Mouse (Mus musculus): Measurements from ENCODE around the gene Fuk. TPM values are rescaled to one million over a fixed set of nuclear protein-coding genes. Genes with fewer than 3 reads are reported as not detected.
"Not testable (repeated sequence)": the region's sequence is repeated elsewhere in the genome, so short reads cannot be mapped to it uniquely, and the experiment has no call there.

The Fuk gene
- polyA plus RNA-seq, 1 experiment from 2014 or later, result 13.3 TPM

GRCm38 (mm10) chr8:110892913-110893312 is 9.4 kb downstream of the Fuk start:
- Histone ChIP-seq H3K27me3 (no peaks in the 10 kb centered on the region), H3K4me3 (replicated peaks) (no peak overlapping the region), H3K27ac (no peak overlapping the region), H3K36me3 (peaks cover 34% of the 10 kb centered on the region), H3K9me3 (replicated peaks) (no peaks in the 10 kb centered on the region), H3K9ac (no peak overlapping the region), H3K4me2 (no peak overlapping the region), H3K4me1 (no peaks in the 10 kb centered on the region)
- no peak for ATAC-seq (replicated peaks; ENCODE audit: low FRiP score)
- 95% methylated on average over 2 of the region's 2 CpGs for WGBS

DNA sequence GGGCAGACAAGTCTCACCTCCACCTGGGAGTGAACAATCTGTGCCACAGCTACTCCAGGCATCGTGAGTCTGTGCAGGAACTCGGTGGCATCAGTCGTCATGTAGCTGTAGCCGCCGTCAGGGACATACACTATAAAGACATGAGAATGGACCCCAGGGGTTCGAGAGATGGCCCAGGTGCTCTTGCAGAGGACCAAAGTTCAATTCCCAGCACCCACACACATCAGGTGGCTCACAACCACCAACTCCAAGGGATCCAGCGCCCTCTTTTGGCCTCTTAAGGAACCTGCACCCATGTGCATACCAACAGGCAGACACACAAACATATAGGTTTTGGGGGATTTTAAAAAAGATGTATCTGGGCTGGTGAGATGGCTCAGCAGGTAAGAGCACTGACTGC is 10.2 kb downstream of the Fuk start:
- H3K4me3 ChIP-seq (replicated peaks), result no peak overlapping the region
- no peak overlapping the region for H3K4me2 ChIP-seq
- H3K9ac ChIP-seq, result no peak overlapping the region
- H3K27me3 ChIP-seq, result no peaks in the 10 kb centered on the region
- 88% methylated on average over 7 of the region's 7 CpGs for WGBS
- no peak for ATAC-seq (replicated peaks; ENCODE audit: low FRiP score)
- no peaks in the 10 kb centered on the region for H3K4me1 ChIP-seq
- H3K36me3 ChIP-seq, result peaks cover 40% of the 10 kb centered on the region
- no peaks in the 10 kb centered on the region for H3K9me3 ChIP-seq (replicated peaks)
- H3K27ac ChIP-seq, result no peak overlapping the region

- peaks cover 52% of the 10 kb centered on the region for H3K36me3 ChIP-seq
- no peak overlapping the region for H3K27ac ChIP-seq
- no peak for ATAC-seq (replicated peaks; ENCODE audit: low FRiP score)
- no peaks in the 10 kb centered on the region for H3K4me1 ChIP-seq
- H3K27me3 ChIP-seq, result no peaks in the 10 kb centered on the region
- H3K9me3 ChIP-seq (replicated peaks), result no peaks in the 10 kb centered on the region
- WGBS, result 77% methylated on average over 12 of the region's 12 CpGs
- no peak overlapping the region for H3K4me3 ChIP-seq (replicated peaks)
- H3K4me2 ChIP-seq, result no peak overlapping the region
- no peak overlapping the region for H3K9ac ChIP-seq
Observed at GRCm38 (mm10) chr8:110889904-110890470, 12.3 kb downstream of the Fuk start.

DNA sequence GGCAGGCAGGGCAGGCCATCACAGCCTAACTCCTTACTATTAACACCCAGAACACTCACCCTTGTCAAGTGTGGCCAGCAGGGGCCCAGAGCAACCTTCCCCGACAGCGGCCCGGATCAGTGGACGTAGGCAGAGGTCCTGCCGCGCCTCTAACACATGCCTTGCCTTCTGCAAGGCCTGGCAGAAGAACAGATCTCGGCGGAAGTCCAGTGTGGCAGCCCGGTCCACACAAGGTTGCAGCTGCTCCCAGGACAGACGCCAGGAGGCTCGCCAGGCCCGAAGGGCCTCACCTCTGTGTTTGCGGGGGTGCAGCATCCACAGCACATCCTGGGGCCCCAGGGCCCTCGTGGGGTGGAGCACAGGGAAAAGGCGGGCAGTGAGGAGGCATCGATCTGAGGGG is 13.4 kb downstream of the Fuk start:
- no peaks in the 10 kb centered on the region for H3K4me1 ChIP-seq
- no peak overlapping the region for H3K4me2 ChIP-seq
- no peak overlapping the region for H3K4me3 ChIP-seq (replicated peaks)
- H3K9me3 ChIP-seq (replicated peaks), result no peaks in the 10 kb centered on the region
- WGBS, result 90% methylated on average over 16 of the region's 16 CpGs
- no peak for ATAC-seq (replicated peaks; ENCODE audit: low FRiP score)
- no peaks in the 10 kb centered on the region for H3K27me3 ChIP-seq
- H3K36me3 ChIP-seq, result peaks cover 58% of the 10 kb centered on the region
- H3K27ac ChIP-seq, result no peak overlapping the region
- H3K9ac ChIP-seq, result no peak overlapping the region

- Histone ChIP-seq H3K4me2 (no peak overlapping the region), H3K27me3 (no peaks in the 10 kb centered on the region), H3K4me1 (no peaks in the 10 kb centered on the region), H3K4me3 (replicated peaks) (no peak overlapping the region), H3K36me3 (peaks cover 63% of the 10 kb centered on the region), H3K9me3 (replicated peaks) (no peaks in the 10 kb centered on the region), H3K9ac (no peak overlapping the region), H3K27ac (no peak overlapping the region)
- no peak for ATAC-seq (replicated peaks; ENCODE audit: low FRiP score)
- WGBS, result 91% methylated on average over 8 of the region's 8 CpGs
Observed at GRCm38 (mm10) chr8:110888441-110888840, 13.8 kb downstream of the Fuk start.

DNA sequence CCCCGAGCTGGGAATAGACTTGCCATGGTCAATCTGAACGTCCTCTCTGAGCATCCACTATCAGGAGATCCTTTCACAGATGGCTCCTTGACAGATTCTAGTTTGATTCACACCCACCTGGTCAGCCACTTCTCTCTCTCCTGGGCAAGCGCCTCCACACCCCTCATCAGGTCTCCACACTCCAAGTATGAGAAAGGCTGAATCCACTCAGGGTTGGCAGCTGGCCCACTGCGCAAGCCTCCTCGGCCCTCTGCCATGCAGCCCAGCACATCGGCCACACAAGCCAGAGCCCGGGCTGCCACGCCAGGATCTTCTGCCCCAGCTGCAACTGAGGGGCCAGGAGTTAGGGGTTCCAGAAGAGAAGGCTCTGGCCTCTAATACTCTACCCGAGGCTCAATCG is 14.7 kb downstream of the Fuk start:
- H3K9me3 ChIP-seq (replicated peaks), result no peaks in the 10 kb centered on the region
- H3K27me3 ChIP-seq, result no peaks in the 10 kb centered on the region
- no peak overlapping the region for H3K27ac ChIP-seq
- no peak overlapping the region for H3K9ac ChIP-seq
- WGBS, result 92% methylated on average over 10 of the region's 10 CpGs
- peaks cover 67% of the 10 kb centered on the region for H3K36me3 ChIP-seq
- no peak overlapping the region for H3K4me3 ChIP-seq (replicated peaks)
- H3K4me1 ChIP-seq, result no peaks in the 10 kb centered on the region
- no peak for ATAC-seq (replicated peaks; ENCODE audit: low FRiP score)
- H3K4me2 ChIP-seq, result no peak overlapping the region

DNA sequence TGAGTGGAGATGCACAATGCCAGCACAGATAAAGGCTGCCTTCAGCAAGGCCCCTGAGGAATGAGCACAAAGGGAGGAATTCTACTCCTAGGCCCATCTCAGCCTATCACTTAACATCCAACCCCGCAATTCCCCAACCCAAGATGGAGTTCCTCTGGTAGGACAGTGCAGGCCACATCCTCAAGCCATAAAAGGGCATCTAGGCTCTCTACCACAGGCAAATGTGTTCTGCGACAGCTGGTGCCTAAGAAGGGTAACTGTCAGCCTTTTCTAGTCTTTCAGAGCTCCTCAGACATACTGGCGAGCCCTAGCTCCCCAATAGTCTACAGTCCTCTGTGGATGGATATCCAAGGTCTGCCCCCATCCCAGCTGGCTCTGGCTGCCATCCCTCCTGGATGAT is 15.7 kb downstream of the Fuk start:
- Histone ChIP-seq H3K27ac (no peak overlapping the region), H3K4me1 (no peaks in the 10 kb centered on the region), H3K4me3 (replicated peaks) (no peak overlapping the region), H3K27me3 (no peaks in the 10 kb centered on the region), H3K36me3 (peaks cover 72% of the 10 kb centered on the region), H3K9ac (no peak overlapping the region), H3K4me2 (no peak overlapping the region), H3K9me3 (replicated peaks) (no peaks in the 10 kb centered on the region)
- WGBS, result 84% methylated on average over 3 of the region's 3 CpGs
- no peak for ATAC-seq (replicated peaks; ENCODE audit: low FRiP score)

GRCm38 (mm10) chr8:110883824-110884223 is 18.5 kb downstream of the Fuk start:
- Histone ChIP-seq H3K4me1 (no peaks in the 10 kb centered on the region), H3K36me3 (peaks cover 88% of the 10 kb centered on the region), H3K4me2 (no peak overlapping the region), H3K9me3 (replicated peaks) (no peaks in the 10 kb centered on the region), H3K9ac (no peak overlapping the region), H3K4me3 (replicated peaks) (no peak overlapping the region), H3K27me3 (no peaks in the 10 kb centered on the region), H3K27ac (no peak overlapping the region)
- WGBS, result 87% methylated on average over 18 of the region's 18 CpGs
- no peak for ATAC-seq (replicated peaks; ENCODE audit: low FRiP score)

GRCm38 (mm10) chr8:110881741-110882310 is 20.5 kb downstream of the Fuk start:
- peaks cover 92% of the 10 kb centered on the region for H3K36me3 ChIP-seq
- 92% methylated on average over 10 of the region's 10 CpGs for WGBS
- no peak for ATAC-seq (replicated peaks; ENCODE audit: low FRiP score)

DNA sequence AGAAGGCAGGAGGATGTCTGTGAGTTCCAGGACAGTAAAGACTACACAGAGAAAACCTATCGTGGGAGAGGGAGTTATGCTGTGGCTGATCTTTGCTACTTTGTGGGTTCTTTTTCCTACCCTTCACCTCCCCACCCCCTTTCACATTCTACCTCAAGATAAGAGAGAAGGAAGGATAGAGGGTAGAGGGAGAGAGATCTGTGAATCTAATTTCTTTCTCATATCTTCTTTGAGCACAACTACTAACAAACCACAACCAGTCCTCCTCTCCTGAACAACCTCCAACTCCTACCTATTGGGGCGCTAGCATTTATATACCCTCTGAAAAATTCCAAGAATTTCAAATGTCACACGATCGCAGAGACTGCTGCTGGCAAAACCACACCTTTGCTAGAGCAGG is 24.4 kb downstream of the Fuk start:
- Histone ChIP-seq H3K4me1 (no peaks in the 10 kb centered on the region), H3K4me3 (replicated peaks) (no peak overlapping the region), H3K27me3 (no peaks in the 10 kb centered on the region), H3K9ac (no peak overlapping the region), H3K4me2 (no peak overlapping the region), H3K27ac (no peak overlapping the region), H3K36me3 (peaks cover 98% of the 10 kb centered on the region), H3K9me3 (replicated peaks) (no peaks in the 10 kb centered on the region)
- 87% methylated on average over 4 of the region's 4 CpGs for WGBS
- no peak for ATAC-seq (replicated peaks; ENCODE audit: low FRiP score)

More at GRCm38 (mm10) chr8:110881741-110882310, 20.5 kb downstream of the Fuk start:
- Histone ChIP-seq H3K9ac (no peak overlapping the region), H3K4me1 (no peaks in the 10 kb centered on the region), H3K9me3 (replicated peaks) (no peaks in the 10 kb centered on the region), H3K4me2 (no peak overlapping the region), H3K27me3 (no peaks in the 10 kb centered on the region), H3K4me3 (replicated peaks) (no peak overlapping the region), H3K27ac (no peak overlapping the region)

DNA sequence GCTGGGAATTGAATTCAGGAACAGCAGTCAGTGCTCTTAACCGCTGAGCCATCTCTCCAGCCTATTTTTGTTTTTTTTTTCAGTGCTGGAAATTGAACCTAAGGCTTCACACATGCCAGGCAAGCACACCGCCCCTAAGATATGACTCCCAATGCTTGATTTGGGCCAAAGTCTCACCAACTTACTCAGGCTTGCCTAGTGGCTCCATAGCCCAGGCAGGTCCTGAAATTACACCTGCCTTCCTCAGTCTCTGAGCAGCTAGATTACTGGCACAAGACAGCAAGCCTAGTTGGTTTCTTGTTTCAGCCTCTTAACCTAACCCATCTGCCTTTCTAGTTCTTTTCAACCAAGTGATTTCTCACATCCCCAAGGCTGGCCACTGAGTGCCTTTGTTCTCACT is 31.8 kb downstream of the Fuk start:
- Histone ChIP-seq H3K4me2 (no peak overlapping the region), H3K27ac (no peak overlapping the region), H3K27me3 (no peaks in the 10 kb centered on the region), H3K4me3 (replicated peaks) (no peak overlapping the region), H3K9me3 (replicated peaks) (no peaks in the 10 kb centered on the region), H3K9ac (no peak overlapping the region), H3K36me3 (peaks cover 98% of the 10 kb centered on the region), H3K4me1 (no peaks in the 10 kb centered on the region)
- WGBS, result 92% methylated on average over 2 of the region's 2 CpGs
- no peak for ATAC-seq (replicated peaks; ENCODE audit: low FRiP score)

- not testable (repeated sequence) for ATAC-seq (replicated peaks; ENCODE audit: low FRiP score)
- H3K36me3 ChIP-seq, result peaks cover 94% of the 10 kb centered on the region
Observed at GRCm38 (mm10) chr8:110861347-110862025, 40.8 kb downstream of the Fuk start.

More at GRCm38 (mm10) chr8:110861347-110862025, 40.8 kb downstream of the Fuk start:
- H3K4me1 ChIP-seq; H3K9ac ChIP-seq; H3K27ac ChIP-seq; H3K4me3 ChIP-seq (replicated peaks); H3K4me2 ChIP-seq; H3K9me3 ChIP-seq (replicated peaks); H3K27me3 ChIP-seq: not testable (repeated sequence)
- WGBS, result 94% methylated on average over 7 of the region's 7 CpGs
